Mouse (Mus musculus) hindbrain, embryonic 14.5 days (tissue): ENCODE data around the gene Adam23. TPM values are rescaled to one million over a fixed set of nuclear protein-coding genes. Genes with fewer than 3 reads are reported as not detected.

Experiments used
- ATAC-seq: fragments of 200-750 bp; cut with Nextera tagmentation; 2 replicates; pipeline ENCODE4 v1.8.0; 2017; ENCODE audit warnings: moderate number of reproducible peaks, mild to moderate bottlenecking, moderate TSS enrichment, moderate library complexity; ENCODE audit not compliant: low FRiP score
- DNase-seq: peaks from one replicate; pipeline ENCODE4 v3.0.0-alpha.2; 2015; ENCODE audit warnings: low spot score
- H3K27ac ChIP-seq: fragments of 300-500 bp; sonication (generic); 2 replicates; pipeline ENCODE4 v1.5.1; 2014; ENCODE audit warnings: mild to moderate bottlenecking, moderate library complexity
- H3K27me3 ChIP-seq: fragments of 300-500 bp; sonication (generic); 2 replicates; pipeline ENCODE4 v1.6.1; 2014; ENCODE audit warnings: mild to moderate bottlenecking, low read length, mixed read lengths; ENCODE audit not compliant: control insufficient read depth, insufficient read depth
- H3K36me3 ChIP-seq: fragments of 300-500 bp; sonication (generic); replicated peaks from 2 replicates; pipeline ENCODE4 v1.6.1; 2014; ENCODE audit not compliant: control insufficient read depth, insufficient read depth
- H3K4me1 ChIP-seq: fragments of 300-500 bp; sonication (generic); replicated peaks from 2 replicates; pipeline ENCODE4 v1.6.1; 2014; ENCODE audit warnings: antibody characterized with exemption, low read length, mixed read lengths; ENCODE audit not compliant: control insufficient read depth, insufficient read depth
- H3K4me2 ChIP-seq: fragments of 300-500 bp; sonication (generic); replicated peaks from 2 replicates; pipeline ENCODE4 v1.6.1; 2014; ENCODE audit warnings: mild to moderate bottlenecking, moderate library complexity
- H3K4me3 ChIP-seq: fragments of 300-500 bp; sonication (generic); replicated peaks from 2 replicates; pipeline ENCODE4 v1.5.1; 2014; ENCODE audit warnings: mild to moderate bottlenecking, low read length
- H3K9ac ChIP-seq: fragments of 300-500 bp; sonication (generic); 2 replicates; pipeline ENCODE4 v1.6.1; 2014
- H3K9me3 ChIP-seq: fragments of 300-500 bp; sonication (generic); 2 replicates; pipeline ENCODE4 v1.6.1; 2016; ENCODE audit warnings: low read length; ENCODE audit not compliant: control insufficient read depth
- WGBS: fragments of 180-500 bp; shearing (Covaris S2); extraction: QIAGEN DNeasy Blood & Tissue Kit; methylation state at CpG from one replicate; pipeline ENCODE4 v1.1.7; 2014; 5-methylcytosine and 5-hydroxymethylcytosine counted together
- polyA plus RNA-seq: library from polyadenylated mRNA; unstranded; fragments of >200 nt; fragmentation: Nextera tagmentation; extraction: Ambion mirVana; gene quantifications from 2 replicates; pipeline ENCODE4 v1.2.1, GENCODE M21; 2014

Adam23 gene
- polyA plus RNA-seq, 1 experiment from 2014 or later = 21.5 TPM

DNA sequence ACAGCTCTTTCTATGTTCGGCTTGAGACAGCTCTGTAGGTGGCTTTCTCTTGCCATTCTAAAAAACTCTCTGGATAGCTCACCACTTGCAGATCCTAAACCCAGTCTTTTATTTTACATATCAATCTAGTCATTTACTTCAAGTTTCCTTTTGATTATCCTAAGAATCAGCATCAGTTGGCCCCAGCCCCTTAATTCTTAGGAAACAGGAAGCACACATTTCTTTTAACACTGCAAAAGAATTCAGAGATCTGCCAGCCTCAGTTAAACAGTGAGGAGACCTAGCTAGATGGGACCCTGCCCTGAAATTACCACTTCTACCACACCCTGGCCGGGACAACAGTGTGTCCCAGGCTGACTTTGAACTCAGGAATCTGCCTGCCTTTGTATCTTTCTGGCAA, 3.5 kb upstream of the Adam23 start:
- no peaks in the 10 kb centered on the region for H3K9me3 ChIP-seq
- H3K4me1 ChIP-seq = peaks cover 4% of the 10 kb centered on the region; the same call in 1 of the 2 replicates
- H3K4me2 ChIP-seq = no peak overlapping the region
- H3K36me3 ChIP-seq = no peaks in the 10 kb centered on the region
- WGBS = 58% methylated on average over 2 of the region's 2 CpGs
- no peak overlapping the region for H3K27ac ChIP-seq
- DNase-seq = no peak
- no peak for ATAC-seq
- H3K27me3 ChIP-seq = no peaks in the 10 kb centered on the region
- H3K9ac ChIP-seq = no peak overlapping the region
- no peak overlapping the region for H3K4me3 ChIP-seq

DNA sequence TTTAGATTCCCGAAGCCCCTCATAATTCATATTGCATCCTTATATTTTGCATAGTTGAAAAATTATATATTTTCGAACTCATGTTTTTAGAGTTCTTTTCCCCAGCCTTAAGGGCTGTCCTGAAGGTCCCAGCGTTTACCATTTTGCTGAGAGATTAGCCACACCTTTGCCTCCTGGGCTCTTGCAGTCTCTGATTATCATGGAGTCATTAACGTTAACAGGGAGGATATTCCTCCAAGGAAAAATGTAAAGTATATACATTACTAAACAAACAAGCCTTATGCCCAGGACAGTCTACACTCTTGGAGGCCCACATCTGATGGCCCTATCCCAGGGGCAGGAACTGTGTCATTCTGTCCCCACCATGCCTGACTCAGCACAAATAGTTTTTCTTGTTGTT, 3.1 kb upstream of the Adam23 start:
- no peak for ATAC-seq
- Histone ChIP-seq H3K27me3 (no peaks in the 10 kb centered on the region), H3K27ac (no peak overlapping the region), H3K4me1 (peaks cover 4% of the 10 kb centered on the region; the same call in 1 of the 2 replicates), H3K4me2 (no peak overlapping the region), H3K9ac (no peak overlapping the region), H3K36me3 (no peaks in the 10 kb centered on the region), H3K9me3 (no peaks in the 10 kb centered on the region), H3K4me3 (no peak overlapping the region)
- DNase-seq = no peak
- WGBS = 74% methylated on average over 4 of the region's 4 CpGs

DNA sequence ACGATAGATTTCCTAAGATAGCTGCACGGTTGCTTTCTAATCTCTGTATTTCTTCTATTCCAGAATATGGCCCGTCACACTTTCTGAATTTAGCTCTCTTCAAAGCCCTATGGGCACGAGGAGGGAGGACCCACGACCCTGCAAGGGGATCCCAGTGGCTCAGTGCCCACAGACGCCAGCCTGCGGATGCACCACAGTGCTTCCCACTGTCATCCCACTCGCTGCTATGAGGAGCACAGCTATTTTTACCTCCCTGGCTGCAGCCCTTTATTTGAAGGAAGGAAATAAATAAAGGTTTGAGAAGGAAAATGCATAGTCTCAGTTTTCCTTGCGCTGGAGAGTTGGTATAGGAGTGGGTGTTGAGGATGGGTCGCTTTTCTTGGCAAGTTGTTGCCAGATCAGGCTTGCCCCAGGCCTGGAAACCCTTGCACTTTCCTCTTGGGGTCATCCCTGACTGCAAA, 512 bp upstream of the Adam23 start:
- H3K9me3 ChIP-seq = no peaks in the 10 kb centered on the region
- DNase-seq (no peak), ATAC-seq (peak; percentile 7; the same call in 1 of the 2 replicates)
- WGBS = 56% methylated on average over 10 of the region's 10 CpGs
- no peaks in the 10 kb centered on the region for H3K36me3 ChIP-seq
- peaks cover 4% of the 10 kb centered on the region; the same call in 1 of the 2 replicates for H3K4me1 ChIP-seq
- no peaks in the 10 kb centered on the region for H3K27me3 ChIP-seq
- peak overlapping the region; percentile 91 for H3K4me3 ChIP-seq
- H3K4me2 ChIP-seq = peak overlapping the region; percentile 90
- H3K27ac ChIP-seq = peak overlapping the region; percentile 82; the same call in 1 of the 2 replicates
- peak overlapping the region; percentile 93 for H3K9ac ChIP-seq

DNA sequence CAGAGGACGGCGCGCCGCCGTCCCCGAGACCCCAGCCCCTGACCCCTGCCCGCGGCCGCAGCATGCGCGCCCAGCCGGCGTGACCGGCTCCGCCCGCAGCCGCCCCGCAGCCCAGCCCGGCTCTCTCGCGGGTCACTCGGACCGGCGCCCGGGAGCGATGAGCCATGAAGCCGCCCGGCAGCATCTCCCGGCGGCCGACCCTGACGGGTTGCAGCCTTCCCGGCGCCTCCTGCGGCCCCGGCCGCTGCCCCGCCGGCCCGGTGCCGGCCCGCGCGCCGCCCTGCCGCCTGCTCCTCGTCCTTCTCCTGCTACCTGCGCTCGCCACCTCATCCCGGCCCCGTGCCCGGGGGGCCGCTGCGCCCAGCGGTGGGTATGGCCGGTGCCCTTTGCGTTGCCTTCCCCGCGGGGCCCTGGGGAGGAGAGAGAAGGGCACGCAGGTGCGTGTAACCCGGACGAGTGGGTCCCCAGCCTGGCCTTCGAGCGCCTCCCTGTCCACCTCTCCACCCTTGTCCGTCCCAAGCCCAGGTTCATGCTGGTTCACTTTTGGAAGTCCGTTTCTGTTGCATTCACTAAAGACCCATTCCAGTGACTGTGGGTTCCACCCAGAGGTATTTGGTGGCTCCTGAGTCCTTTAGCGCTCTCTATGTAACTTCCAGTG, 485 bp downstream of the Adam23 start:
- ATAC-seq = peak; percentile 68
- WGBS = under 1% methylated on average over 57 of the region's 68 CpGs

DNA sequence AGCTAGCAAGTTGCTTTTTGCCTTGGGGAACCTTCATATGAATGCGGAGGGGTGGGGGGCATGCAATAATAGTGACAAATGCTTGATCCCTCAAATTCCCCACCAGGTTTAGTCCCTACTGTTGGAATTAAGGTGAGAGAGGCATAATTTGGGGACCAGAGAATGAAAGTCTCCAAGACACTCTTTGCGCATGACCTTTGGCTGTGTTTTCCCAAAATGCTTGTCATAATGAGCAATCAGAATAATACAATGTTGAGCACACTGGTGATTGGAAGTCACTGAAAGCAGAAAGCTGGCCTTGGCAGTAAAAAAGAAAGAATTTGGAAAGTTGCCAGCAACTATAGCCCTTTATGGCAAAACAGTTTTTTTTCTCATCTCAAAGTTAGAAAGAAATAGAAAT, 1.0 kb downstream of the Adam23 start:
- WGBS = 62% methylated on average over 2 of the region's 2 CpGs
- H3K27ac ChIP-seq = no peak overlapping the region
- H3K4me2 ChIP-seq = peak overlapping the region; percentile 90

More for the DNA sequence above, 485 bp downstream of the Adam23 start:
- peak; percentile 41 for DNase-seq
- Histone ChIP-seq H3K4me1 (peaks cover 4% of the 10 kb centered on the region; the same call in 1 of the 2 replicates), H3K4me2 (peak overlapping the region; percentile 90), H3K27ac (peak overlapping the region; percentile 82), H3K36me3 (no peaks in the 10 kb centered on the region), H3K9me3 (no peaks in the 10 kb centered on the region), H3K27me3 (no peaks in the 10 kb centered on the region), H3K4me3 (peak overlapping the region; percentile 91), H3K9ac (peak overlapping the region; percentile 93)

DNA sequence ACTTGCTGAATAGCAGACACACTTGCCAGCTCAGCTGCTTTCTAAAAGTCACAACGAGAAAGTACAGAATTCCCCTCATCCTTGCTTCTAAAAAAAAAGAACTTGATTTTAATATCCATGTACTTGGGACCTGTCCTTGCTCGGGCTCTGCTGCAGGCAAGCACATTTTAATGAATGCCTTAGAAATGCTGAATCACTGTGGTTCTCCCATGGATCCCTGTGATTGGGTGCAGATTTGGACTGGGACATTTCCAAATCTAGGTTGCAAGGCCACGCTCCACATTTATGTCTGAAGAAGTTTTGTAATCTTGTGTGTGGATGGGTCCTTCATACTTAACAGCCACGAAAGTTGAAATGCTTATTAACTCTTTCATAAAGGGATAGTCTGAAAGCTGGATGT, 4.4 kb downstream of the Adam23 start:
- no peak for DNase-seq
- H3K36me3 ChIP-seq = no peaks in the 10 kb centered on the region
- ATAC-seq = no peak
- H3K9ac ChIP-seq = no peak overlapping the region
- H3K4me3 ChIP-seq = no peak overlapping the region
- H3K27ac ChIP-seq = no peak overlapping the region
- no peaks in the 10 kb centered on the region for H3K9me3 ChIP-seq
- peaks cover 4% of the 10 kb centered on the region; the same call in 1 of the 2 replicates for H3K4me1 ChIP-seq
- H3K27me3 ChIP-seq = no peaks in the 10 kb centered on the region
- no peak overlapping the region for H3K4me2 ChIP-seq
- WGBS = 82% methylated on average over 4 of the region's 4 CpGs

More for the DNA sequence above, 1.0 kb downstream of the Adam23 start:
- H3K27me3 ChIP-seq = no peaks in the 10 kb centered on the region
- peak overlapping the region; percentile 93 for H3K9ac ChIP-seq
- no peak for ATAC-seq
- H3K9me3 ChIP-seq = no peaks in the 10 kb centered on the region
- DNase-seq = no peak
- H3K36me3 ChIP-seq = no peaks in the 10 kb centered on the region
- peak overlapping the region; percentile 91 for H3K4me3 ChIP-seq
- peaks cover 4% of the 10 kb centered on the region; the same call in 1 of the 2 replicates for H3K4me1 ChIP-seq

DNA sequence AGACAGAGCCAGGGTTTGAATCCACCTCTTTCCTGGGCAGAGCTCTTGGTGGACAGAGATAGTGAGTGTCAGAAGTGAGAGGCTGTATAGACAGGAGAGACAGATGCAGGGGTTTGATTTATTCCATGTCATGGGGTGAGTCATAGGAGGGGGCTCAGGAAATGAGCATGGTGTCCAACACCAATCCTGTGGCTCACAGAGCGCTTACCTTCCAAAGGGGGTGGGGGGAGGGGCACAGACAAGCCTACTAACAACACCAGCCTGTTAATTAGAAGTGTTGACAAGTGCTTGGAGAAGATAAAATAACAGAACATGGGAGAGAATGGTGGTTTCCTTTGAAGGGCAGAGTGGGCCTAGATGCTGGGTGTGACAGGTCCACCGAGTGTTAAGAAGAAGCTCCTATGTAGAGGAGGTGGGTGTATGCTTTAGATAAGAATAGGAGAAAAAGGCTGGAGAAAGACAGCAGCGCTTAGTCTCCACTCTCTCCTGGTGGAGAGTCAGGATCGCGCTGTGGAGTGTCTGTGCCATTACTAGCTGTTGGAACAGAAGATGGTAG, 7.7 kb downstream of the Adam23 start:
- WGBS = 90% methylated on average over 5 of the region's 5 CpGs
- no peaks in the 10 kb centered on the region for H3K36me3 ChIP-seq

DNA sequence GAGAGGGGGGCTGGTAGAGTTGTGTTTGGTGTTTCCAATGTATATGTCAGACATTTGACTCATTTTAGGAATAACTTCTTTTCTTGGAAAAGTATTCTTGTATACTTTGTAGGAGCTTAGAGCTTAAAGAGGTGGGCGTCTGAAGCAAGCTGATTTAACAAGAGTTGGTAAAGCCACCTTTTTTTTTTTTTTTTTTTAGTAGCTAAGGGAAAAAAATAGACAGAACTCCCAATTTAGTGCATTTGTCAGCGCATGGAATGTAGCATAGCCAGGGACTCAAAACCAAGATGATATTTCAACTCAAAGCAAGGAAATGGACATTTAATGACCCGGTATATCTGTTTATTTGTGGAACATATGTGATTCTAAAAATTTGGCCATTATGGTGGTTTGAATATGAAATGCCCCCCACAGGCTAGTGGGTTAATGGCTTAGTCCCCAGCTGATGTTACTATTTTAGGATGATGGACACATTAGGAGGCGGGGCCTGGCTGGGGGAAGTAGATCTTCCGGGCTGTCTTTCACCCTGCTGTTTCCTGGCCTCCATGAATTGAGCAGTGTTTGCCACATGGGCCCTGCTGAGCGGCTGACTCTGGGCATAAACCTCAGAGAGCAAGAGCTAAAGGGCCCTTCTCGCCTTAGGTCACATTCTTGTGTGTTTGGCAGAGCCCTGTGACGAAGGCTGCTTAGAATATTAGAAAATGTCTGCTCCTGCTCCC, 12.3 kb downstream of the Adam23 start:
- Histone ChIP-seq H3K27ac (no peak overlapping the region), H3K27me3 (no peaks in the 10 kb centered on the region), H3K4me3 (no peak overlapping the region), H3K4me2 (no peak overlapping the region), H3K4me1 (no peaks in the 10 kb centered on the region), H3K9me3 (no peaks in the 10 kb centered on the region), H3K9ac (no peak overlapping the region), H3K36me3 (no peaks in the 10 kb centered on the region)
- 71% methylated on average over 8 of the region's 8 CpGs for WGBS
- ATAC-seq (no peak), DNase-seq (no peak)

More for the DNA sequence above, 7.7 kb downstream of the Adam23 start:
- ATAC-seq (no peak), DNase-seq (no peak)
- no peak overlapping the region for H3K4me3 ChIP-seq
- H3K4me2 ChIP-seq = no peak overlapping the region
- no peaks in the 10 kb centered on the region for H3K4me1 ChIP-seq
- H3K27me3 ChIP-seq = no peaks in the 10 kb centered on the region
- no peaks in the 10 kb centered on the region for H3K9me3 ChIP-seq
- no peak overlapping the region for H3K27ac ChIP-seq
- no peak overlapping the region for H3K9ac ChIP-seq

DNA sequence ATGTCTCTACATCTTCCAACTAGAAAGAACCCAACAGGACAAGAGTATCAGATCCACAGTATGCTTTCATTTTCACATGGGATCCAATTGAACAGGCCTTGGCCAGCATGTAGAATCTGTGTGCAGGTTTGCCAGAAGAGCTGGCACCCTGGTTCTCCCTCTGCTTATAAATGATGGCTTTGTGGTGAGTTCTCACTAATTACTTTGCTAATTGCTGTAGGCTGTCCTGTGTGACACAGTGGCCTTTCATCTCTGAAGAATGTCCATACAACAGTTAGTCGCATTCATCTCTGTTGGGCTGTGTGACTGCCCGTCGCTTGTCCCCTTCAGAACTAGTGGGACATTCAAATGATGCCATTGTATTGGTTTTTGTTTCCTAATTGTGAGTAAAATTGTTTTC, 13.5 kb downstream of the Adam23 start:
- WGBS = 63% methylated on average over 3 of the region's 3 CpGs
- Histone ChIP-seq H3K27ac (no peak overlapping the region), H3K9me3 (no peaks in the 10 kb centered on the region), H3K9ac (no peak overlapping the region), H3K4me3 (no peak overlapping the region), H3K4me2 (no peak overlapping the region), H3K4me1 (no peaks in the 10 kb centered on the region), H3K27me3 (no peaks in the 10 kb centered on the region), H3K36me3 (no peaks in the 10 kb centered on the region)
- DNase-seq (no peak), ATAC-seq (no peak)
